Mouse (Mus musculus) embryonic fibroblast, embryonic 13.5 days (primary cell): ENCODE measurements at regions not wholly inside any gene's neighbourhood (a gene's known extent, or its start where the extent isn't known, plus 50 kb on each side); places are given as distances from the start of the nearest gene placed in this dataset.

Source experiments
- CTCF ChIP-seq: IDR thresholded peaks from 2 replicates; pipeline ENCODE4 v1.5.1; 2011; ENCODE audit warnings: mild to moderate bottlenecking, control low read depth, low read length, moderate library complexity, borderline replicate concordance; ENCODE audit not compliant: insufficient read depth
- POLR2A ChIP-seq: IDR thresholded peaks from 2 replicates; pipeline ENCODE4 v1.6.1; 2011; ENCODE audit warnings: low read depth, mild to moderate bottlenecking, control low read depth, low read length, moderate library complexity

DNA sequence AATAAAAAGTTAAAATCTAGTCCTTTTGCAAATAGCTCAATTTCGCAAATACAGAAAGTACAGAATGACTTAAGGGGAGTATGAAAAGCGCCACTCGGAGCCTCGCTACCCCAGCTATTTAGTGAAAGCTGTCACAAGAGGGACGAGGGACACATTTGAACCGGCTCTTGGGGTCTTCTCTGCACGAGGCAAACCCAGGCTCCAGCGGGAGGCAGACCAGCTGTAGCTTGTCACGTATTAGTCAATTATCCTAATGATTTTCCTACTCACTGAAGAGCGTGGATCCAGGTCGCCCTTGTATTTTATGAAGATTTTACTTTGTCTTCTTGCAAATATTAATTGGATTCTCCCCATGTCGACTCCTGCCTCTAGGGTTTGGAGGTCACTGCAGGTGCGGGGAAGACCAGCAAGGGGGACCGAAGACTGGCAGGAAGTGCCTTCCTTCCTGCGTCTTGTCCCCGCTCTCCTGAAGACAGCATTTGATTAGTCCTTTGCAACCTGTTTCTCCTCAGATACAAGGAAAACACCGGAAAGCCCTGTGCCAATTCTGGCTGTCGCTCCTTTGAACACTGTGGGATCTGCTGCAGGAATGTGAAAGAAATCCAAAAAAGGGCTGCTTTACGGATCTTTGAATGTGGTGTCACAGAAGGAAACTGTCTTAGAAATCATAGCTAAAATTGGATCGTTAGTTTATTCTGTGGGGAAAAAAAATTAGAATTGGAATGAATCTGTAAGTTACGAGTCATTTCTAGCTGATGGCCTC is 209.1 kb downstream of the Etnk1 start:
- TF ChIP-seq CTCF (no peak), POLR2A (no peak)
